Mouse (Mus musculus): ENCODE measurements around the gene Atf6. TPM values are rescaled to one million over a fixed set of nuclear protein-coding genes. Genes with fewer than 3 reads are reported as not detected.

Atf6 gene
- polyA plus RNA-seq, 1 experiment from 2014 or later: 9.8 TPM

DNA sequence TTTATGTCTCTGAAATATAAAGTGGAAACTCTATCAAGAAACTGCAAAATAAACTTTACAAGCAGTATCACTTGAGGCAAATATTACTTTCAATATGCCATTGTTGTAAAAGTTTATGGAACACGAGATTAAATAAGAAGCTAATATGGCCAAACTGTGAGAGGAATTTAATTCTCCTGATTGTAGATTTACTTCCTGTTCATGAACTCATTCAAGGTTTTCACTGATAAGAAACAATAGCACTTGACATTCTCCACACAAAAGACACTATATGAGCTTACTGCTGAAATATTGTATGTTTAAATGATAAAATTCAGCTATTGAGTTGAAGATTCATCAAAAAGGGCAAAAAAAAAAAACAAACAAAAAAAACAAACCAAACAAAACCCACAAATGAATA, 102.8 kb downstream of the Atf6 start:
- Histone ChIP-seq H3K4me3 (no peak overlapping the region), H3K9ac (no peak overlapping the region), H3K27ac (no peak overlapping the region), H3K27me3 (no peaks in the 10 kb centered on the region), H3K9me3 (replicated peaks) (no peaks in the 10 kb centered on the region), H3K4me1 (replicated peaks) (peaks cover 8% of the 10 kb centered on the region), H3K4me2 (no peak overlapping the region), H3K36me3 (no peaks in the 10 kb centered on the region)
- 63% methylated on average over 1 of the region's 1 CpGs for WGBS
- ATAC-seq (replicated peaks; ENCODE audit: insufficient number of reproducible peaks, insufficient read depth, low FRiP score, low read depth): no peak

DNA sequence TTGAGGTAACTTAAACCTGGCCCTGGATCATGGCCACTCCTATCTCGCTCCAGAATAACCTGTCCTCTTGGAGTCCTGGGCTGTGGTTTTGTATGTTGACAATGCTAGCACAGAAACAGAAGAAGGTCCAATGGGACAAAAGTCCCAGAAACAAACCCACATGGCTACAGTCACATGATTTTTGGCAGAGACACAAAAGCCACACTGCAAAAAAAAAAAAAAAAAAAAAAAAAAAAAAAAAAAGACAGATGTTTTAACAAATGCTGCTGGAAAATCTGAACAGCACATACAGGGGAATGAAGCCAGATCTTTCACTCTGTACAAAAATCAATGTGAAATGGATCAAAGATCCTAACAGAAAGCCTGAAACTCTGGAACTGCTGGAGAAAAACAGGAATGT, 105.9 kb downstream of the Atf6 start:
- no peak overlapping the region for H3K9ac ChIP-seq
- H3K27me3 ChIP-seq: no peaks in the 10 kb centered on the region
- H3K27ac ChIP-seq: no peak overlapping the region
- peaks cover under 1% of the 10 kb centered on the region for H3K4me1 ChIP-seq (replicated peaks)
- no peak overlapping the region for H3K4me2 ChIP-seq
- ATAC-seq (replicated peaks; ENCODE audit: insufficient number of reproducible peaks, insufficient read depth, low FRiP score, low read depth): no peak
- 85% methylated on average over 1 of the region's 1 CpGs for WGBS
- H3K4me3 ChIP-seq: no peak overlapping the region
- no peaks in the 10 kb centered on the region for H3K9me3 ChIP-seq (replicated peaks)
- no peaks in the 10 kb centered on the region for H3K36me3 ChIP-seq

DNA sequence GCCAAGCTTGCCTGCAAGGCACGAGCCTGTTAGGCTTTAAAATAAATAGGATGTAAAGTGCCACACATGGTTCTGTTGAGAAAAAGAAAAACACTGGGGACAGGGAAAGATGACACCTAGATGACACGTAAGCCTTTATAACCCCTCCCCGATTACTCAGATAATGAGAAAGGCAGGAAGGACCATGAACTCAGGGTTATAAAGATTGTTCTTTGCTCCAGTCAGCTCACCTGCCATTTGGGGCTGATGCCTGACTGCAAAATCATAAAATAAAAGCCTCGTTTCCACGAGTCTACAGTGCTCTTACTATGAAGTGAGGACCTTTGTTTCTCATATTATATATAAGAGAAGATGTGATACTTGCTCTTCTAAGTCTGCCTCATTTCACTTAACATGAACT, 114.0 kb downstream of the Atf6 start:
- Histone ChIP-seq H3K27me3 (no peaks in the 10 kb centered on the region), H3K9ac (no peak overlapping the region), H3K4me2 (no peak overlapping the region), H3K36me3 (no peaks in the 10 kb centered on the region), H3K27ac (no peak overlapping the region), H3K9me3 (replicated peaks) (no peaks in the 10 kb centered on the region), H3K4me1 (replicated peaks) (no peaks in the 10 kb centered on the region), H3K4me3 (no peak overlapping the region)
- 91% methylated on average over 5 of the region's 5 CpGs for WGBS
- no peak for ATAC-seq (replicated peaks; ENCODE audit: insufficient number of reproducible peaks, insufficient read depth, low FRiP score, low read depth)

DNA sequence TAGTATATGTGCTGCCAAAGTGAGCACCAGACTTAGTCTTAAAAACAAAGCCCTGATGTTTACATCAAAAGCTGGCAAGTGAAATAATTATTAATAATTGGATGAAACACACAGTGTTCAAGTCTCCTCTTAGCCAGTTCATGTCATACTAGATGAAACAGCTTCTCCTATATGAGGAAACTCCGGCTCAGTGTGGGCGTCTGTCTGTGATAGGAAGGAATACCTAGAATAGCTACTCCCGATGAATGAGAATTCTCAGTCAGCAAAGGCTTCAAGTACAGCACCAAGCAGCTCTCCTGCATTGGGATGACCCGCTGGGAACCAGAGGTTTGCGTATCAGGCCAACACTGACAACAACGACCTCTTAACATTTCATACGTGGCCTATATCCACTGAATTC, 115.8 kb downstream of the Atf6 start:
- WGBS: 42% methylated on average over 7 of the region's 7 CpGs
- no peak for ATAC-seq (replicated peaks; ENCODE audit: insufficient number of reproducible peaks, insufficient read depth, low FRiP score, low read depth)
- no peaks in the 10 kb centered on the region for H3K27me3 ChIP-seq

DNA sequence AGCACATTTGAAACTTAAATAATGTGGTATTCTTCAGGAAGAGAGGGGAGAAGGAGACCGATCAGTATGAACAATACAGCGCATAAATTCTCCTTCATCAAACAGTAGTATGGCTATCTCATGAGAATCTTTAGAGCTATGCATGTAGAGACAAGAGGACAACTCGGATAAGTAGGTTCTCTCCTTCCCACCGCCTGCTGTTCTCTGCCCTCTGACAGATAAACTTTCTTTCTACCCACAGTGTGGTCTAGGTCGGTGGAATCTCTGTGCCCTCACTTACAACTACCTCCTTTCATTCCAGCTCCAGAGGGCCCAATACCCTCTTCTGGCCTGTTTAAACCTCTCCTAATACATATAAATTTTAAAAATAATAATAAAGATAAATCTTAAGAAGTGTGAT, 121.0 kb downstream of the Atf6 start:
- Histone ChIP-seq H3K9me3 (replicated peaks) (no peaks in the 10 kb centered on the region), H3K4me1 (replicated peaks) (no peaks in the 10 kb centered on the region), H3K27me3 (no peaks in the 10 kb centered on the region), H3K4me2 (no peak overlapping the region), H3K36me3 (peaks cover 7% of the 10 kb centered on the region; the same call in 1 of the 2 replicates), H3K27ac (no peak overlapping the region), H3K4me3 (no peak overlapping the region), H3K9ac (no peak overlapping the region)
- WGBS: 79% methylated on average over 5 of the region's 5 CpGs
- no peak for ATAC-seq (replicated peaks; ENCODE audit: insufficient number of reproducible peaks, insufficient read depth, low FRiP score, low read depth)

More for the DNA sequence above, 115.8 kb downstream of the Atf6 start:
- no peak overlapping the region for H3K4me2 ChIP-seq
- no peak overlapping the region for H3K4me3 ChIP-seq
- H3K9ac ChIP-seq: no peak overlapping the region
- H3K36me3 ChIP-seq: no peaks in the 10 kb centered on the region
- no peaks in the 10 kb centered on the region for H3K4me1 ChIP-seq (replicated peaks)
- no peaks in the 10 kb centered on the region for H3K9me3 ChIP-seq (replicated peaks)
- no peak overlapping the region for H3K27ac ChIP-seq

DNA sequence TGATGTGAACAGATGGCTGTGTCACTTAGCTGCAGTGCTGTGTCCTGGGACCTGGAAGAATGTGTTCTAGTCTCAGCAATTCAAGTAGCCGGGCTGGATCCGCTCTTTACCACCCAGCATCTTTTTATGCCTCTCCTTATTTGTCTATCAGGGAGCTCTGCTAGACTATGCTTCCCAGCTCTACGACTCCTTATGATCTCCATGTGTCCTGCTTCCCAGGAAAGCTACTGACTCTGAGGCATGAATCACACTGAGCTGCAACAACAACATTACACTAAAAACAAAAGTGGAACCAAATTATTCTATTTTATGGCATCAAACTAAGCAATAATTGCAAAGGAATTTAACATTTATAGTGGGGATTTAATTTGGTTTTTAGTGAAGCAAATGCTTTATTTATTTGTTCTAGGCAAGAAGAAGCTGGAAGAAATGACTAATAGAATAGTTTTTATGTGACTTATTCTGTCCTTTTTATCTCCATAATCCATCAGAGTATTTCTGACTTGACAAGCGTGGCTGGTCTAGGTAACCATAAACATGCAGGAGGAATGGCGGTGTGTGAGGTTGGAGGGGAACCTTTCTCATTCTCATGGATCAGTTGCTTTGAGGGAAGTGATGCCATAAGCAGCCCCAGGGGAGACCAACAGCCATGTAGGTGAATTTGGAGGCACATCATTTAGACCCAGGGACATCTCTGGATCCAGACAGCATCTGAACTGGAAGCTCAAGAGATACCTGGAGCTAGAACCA, 125.9 kb downstream of the Atf6 start:
- no peaks in the 10 kb centered on the region; the same call in 1 of the 2 replicates for H3K4me1 ChIP-seq (replicated peaks)
- H3K9me3 ChIP-seq (replicated peaks): no peaks in the 10 kb centered on the region
- H3K27ac ChIP-seq: no peak overlapping the region
- H3K9ac ChIP-seq: no peak overlapping the region
- no peak overlapping the region for H3K4me2 ChIP-seq
- H3K36me3 ChIP-seq: peaks cover 7% of the 10 kb centered on the region; the same call in 1 of the 2 replicates
- no peak for ATAC-seq (replicated peaks; ENCODE audit: insufficient number of reproducible peaks, insufficient read depth, low FRiP score, low read depth)
- no peaks in the 10 kb centered on the region for H3K27me3 ChIP-seq
- H3K4me3 ChIP-seq: no peak overlapping the region
- 65% methylated on average over 5 of the region's 5 CpGs for WGBS

DNA sequence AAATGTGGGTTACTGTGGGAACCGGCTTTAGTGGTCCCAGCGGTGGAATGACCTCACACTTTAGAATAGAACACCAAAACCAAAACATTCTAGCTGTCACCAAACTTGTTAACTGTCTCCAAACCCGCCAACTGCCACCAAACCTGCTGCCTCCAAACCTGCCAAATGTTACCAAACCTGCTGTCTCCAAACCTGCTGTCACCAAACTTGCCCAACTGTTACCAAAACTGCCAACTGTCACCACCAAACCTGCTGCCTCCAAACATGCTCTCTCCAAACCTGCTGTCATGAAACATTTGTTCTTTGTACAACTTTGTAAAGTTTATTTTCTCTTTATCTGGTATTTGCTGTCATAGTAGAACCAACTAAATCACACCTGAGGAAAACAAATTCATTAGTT, 132.7 kb downstream of the Atf6 start:
- no peak overlapping the region for H3K27ac ChIP-seq
- peaks cover 5% of the 10 kb centered on the region for H3K4me1 ChIP-seq (replicated peaks)
- 85% methylated on average over 3 of the region's 3 CpGs for WGBS
- H3K27me3 ChIP-seq: no peaks in the 10 kb centered on the region
- no peaks in the 10 kb centered on the region for H3K36me3 ChIP-seq
- H3K9me3 ChIP-seq (replicated peaks): no peaks in the 10 kb centered on the region
- H3K9ac ChIP-seq: no peak overlapping the region
- no peak overlapping the region for H3K4me3 ChIP-seq
- H3K4me2 ChIP-seq: no peak overlapping the region
- ATAC-seq (replicated peaks; ENCODE audit: insufficient number of reproducible peaks, insufficient read depth, low FRiP score, low read depth): no peak

DNA sequence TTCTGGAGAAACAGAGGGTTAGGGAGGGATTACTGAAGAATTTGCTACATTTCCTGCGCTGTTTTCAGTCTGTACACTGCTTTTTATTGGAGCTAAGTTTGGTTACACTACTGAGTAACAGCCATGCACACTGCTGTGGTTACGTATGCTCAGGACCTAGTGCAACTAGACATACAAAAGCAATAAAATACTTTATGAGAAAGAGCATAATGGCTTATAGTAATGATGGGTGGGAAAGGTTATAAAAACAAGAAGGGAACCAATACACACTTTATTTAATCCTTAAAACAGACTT, 135.0 kb downstream of the Atf6 start:
- H3K27ac ChIP-seq: no peak overlapping the region
- ATAC-seq (replicated peaks; ENCODE audit: insufficient number of reproducible peaks, insufficient read depth, low FRiP score, low read depth): no peak
- peaks cover 5% of the 10 kb centered on the region for H3K4me1 ChIP-seq (replicated peaks)

DNA sequence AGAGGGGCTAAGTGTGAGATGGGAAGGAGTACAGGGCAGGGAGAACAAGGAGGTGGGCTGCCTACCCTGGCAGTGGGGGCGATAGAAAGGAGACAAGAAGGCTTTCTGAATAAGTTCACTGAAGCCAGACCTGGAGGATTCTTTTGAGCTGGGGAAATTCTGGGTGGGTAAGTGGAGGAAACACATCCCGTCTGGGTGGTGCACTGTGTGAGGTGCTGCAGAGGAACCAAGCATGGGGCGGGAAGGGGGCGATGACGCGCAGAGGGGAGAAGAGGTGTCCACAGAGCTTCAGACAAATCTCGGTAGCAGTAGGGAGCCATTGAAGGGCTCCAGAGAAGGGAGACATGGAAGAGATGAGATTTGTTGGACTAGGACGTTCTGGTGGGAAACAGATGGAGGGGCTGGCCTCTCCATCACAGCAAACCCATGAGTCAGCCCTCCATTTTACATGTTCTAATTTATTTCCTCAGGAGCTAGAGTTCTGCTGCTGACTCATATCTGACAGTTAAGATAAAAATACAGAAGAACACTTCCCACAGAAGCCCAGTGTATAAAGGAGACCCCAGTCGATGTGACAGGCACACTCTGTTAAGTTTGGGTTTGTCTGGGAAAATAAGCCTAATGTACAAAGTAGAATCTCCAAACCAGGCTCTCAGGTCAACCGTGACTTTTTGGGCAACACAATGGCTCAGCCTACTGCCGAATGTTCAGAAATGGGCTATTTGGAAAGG, 135.5 kb downstream of the Atf6 start:
- Histone ChIP-seq H3K4me1 (replicated peaks) (peaks cover 5% of the 10 kb centered on the region), H3K9ac (no peak overlapping the region), H3K4me3 (no peak overlapping the region), H3K27ac (no peak overlapping the region), H3K4me2 (no peak overlapping the region), H3K27me3 (no peaks in the 10 kb centered on the region), H3K36me3 (no peaks in the 10 kb centered on the region), H3K9me3 (replicated peaks) (no peaks in the 10 kb centered on the region)
- WGBS: 72% methylated on average over 11 of the region's 11 CpGs
- ATAC-seq (replicated peaks; ENCODE audit: insufficient number of reproducible peaks, insufficient read depth, low FRiP score, low read depth): no peak

More for the DNA sequence above, 135.0 kb downstream of the Atf6 start:
- Histone ChIP-seq H3K4me3 (no peak overlapping the region), H3K36me3 (no peaks in the 10 kb centered on the region), H3K9ac (no peak overlapping the region), H3K4me2 (no peak overlapping the region), H3K9me3 (replicated peaks) (no peaks in the 10 kb centered on the region), H3K27me3 (no peaks in the 10 kb centered on the region)
- WGBS: 90% methylated on average over 2 of the region's 2 CpGs

DNA sequence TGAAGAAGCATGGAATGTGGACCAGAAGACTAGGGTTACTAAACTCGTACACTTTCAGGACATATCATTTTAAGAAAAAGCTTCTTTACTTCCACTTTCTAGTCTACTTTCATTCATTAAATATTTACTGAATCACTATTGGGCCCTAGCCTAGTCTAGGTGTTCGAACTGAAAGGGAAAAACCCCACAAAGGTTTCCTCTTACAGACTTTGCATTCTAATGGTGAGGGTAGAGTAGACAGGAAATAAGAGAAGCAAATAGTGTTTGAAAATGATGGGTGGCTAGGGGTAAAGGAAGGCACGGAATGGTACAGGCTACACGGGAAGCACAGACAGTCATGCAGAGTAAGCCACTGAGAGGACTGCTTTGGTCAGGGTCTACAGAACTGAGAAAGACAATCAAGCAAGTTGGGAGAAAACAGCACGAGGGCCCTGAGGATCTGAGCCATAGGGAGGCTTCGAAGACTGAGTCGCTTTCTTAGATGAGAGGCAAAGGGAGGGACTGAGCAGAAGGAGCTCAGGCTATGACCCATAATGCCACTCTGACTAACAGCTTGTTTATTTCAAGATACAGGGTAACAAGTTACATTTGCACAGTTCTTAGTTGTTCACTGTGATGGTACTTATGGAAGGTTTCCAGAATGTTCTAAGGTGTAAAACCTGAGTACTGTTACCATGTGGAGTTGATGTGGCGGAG, 138.2 kb downstream of the Atf6 start:
- no peaks in the 10 kb centered on the region for H3K4me1 ChIP-seq (replicated peaks)
- no peak overlapping the region for H3K9ac ChIP-seq
- no peaks in the 10 kb centered on the region for H3K36me3 ChIP-seq
- H3K9me3 ChIP-seq (replicated peaks): no peaks in the 10 kb centered on the region
- no peak for ATAC-seq (replicated peaks; ENCODE audit: insufficient number of reproducible peaks, insufficient read depth, low FRiP score, low read depth)
- H3K27ac ChIP-seq: no peak overlapping the region
- H3K27me3 ChIP-seq: no peaks in the 10 kb centered on the region
- WGBS: 84% methylated on average over 8 of the region's 8 CpGs
- H3K4me3 ChIP-seq: no peak overlapping the region
- H3K4me2 ChIP-seq: no peak overlapping the region

DNA sequence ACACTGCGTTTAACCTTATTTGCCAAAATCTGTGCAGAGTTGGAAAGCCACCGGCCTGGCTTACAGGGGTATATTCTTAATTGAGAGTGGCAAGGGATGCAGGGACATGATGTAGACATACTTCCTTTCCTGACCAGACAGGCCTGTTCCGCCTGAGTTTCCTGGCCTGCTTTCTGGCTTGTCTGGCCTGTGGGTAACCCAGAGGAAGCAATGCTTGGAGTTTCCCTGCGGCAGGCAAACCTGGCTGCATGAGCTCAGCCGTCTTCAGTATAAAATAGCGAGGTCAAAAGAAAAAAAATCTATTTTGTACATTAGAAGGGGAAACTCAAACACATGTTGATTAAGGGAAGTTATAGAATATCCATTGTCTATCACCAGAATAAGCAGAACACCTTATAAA, 139.0 kb downstream of the Atf6 start:
- H3K36me3 ChIP-seq: no peaks in the 10 kb centered on the region
- H3K4me1 ChIP-seq (replicated peaks): no peaks in the 10 kb centered on the region
- 69% methylated on average over 6 of the region's 6 CpGs for WGBS
- no peak overlapping the region for H3K4me2 ChIP-seq
- no peaks in the 10 kb centered on the region for H3K27me3 ChIP-seq
- H3K9ac ChIP-seq: no peak overlapping the region
- ATAC-seq (replicated peaks; ENCODE audit: insufficient number of reproducible peaks, insufficient read depth, low FRiP score, low read depth): no peak
- no peak overlapping the region for H3K4me3 ChIP-seq
- no peaks in the 10 kb centered on the region for H3K9me3 ChIP-seq (replicated peaks)
- no peak overlapping the region for H3K27ac ChIP-seq

Measured in heart, embryonic 15.5 days (tissue).